Mouse (Mus musculus) CH12.LX (cell line): ENCODE data around the gene Homer3.

Experiments
- CHD1 ChIP-seq: IDR thresholded peaks from 2 replicates; pipeline ENCODE4 v1.6.1; 2012; ENCODE audit warnings: low read depth, low read length, improper control_type of control experiment, inconsistent platforms
- CHD2 ChIP-seq: IDR thresholded peaks from 2 replicates; pipeline ENCODE4 v1.6.1; 2011; ENCODE audit warnings: low read length, improper control_type of control experiment
- CTCF ChIP-seq, 2 experiments: IDR thresholded peaks in 1 of 2; conservative IDR thresholded peaks in 1 of 2; 2 replicates each; pipeline ENCODE4 v1.5.1; 2011 to 2012; ENCODE audit warnings: low read depth in 2 of 2, low read length in 2 of 2, improper control_type of control experiment in 1 of 2, inconsistent platforms in 1 of 2, mild to moderate bottlenecking in 1 of 2, moderate library complexity in 1 of 2
- EP300 ChIP-seq: IDR thresholded peaks from 2 replicates; pipeline ENCODE4 v1.6.1; 2011; ENCODE audit warnings: low read length, improper control_type of control experiment
- ETS1 ChIP-seq: conservative IDR thresholded peaks from 2 replicates; pipeline ENCODE4 v1.6.1; 2012; ENCODE audit warnings: low read depth, mild to moderate bottlenecking, inconsistent platforms, low read length, improper control_type of control experiment, moderate library complexity
- JUN ChIP-seq: IDR thresholded peaks from 2 replicates; pipeline ENCODE4 v1.6.1; 2011; ENCODE audit warnings: low read depth, mild to moderate bottlenecking, low read length, improper control_type of control experiment, moderate library complexity; ENCODE audit not compliant: insufficient read depth
- MAX ChIP-seq: IDR thresholded peaks from 2 replicates; pipeline ENCODE4 v1.6.1; 2011; ENCODE audit warnings: low read length, improper control_type of control experiment
- MXI1 ChIP-seq: IDR thresholded peaks from 2 replicates; pipeline ENCODE4 v1.6.1; 2011; ENCODE audit warnings: mild to moderate bottlenecking, low read depth, low read length, improper control_type of control experiment
- NRF1 ChIP-seq: IDR thresholded peaks from 2 replicates; pipeline ENCODE4 v1.6.1; 2014; ENCODE audit warnings: low read depth, mild to moderate bottlenecking, inconsistent platforms, low read length, improper control_type of control experiment, moderate library complexity
- POLR2A ChIP-seq: IDR thresholded peaks from 2 replicates; pipeline ENCODE4 v1.6.1; 2011; ENCODE audit warnings: low read depth, mild to moderate bottlenecking, improper control_type of control experiment, low read length
- POLR2AphosphoS2 ChIP-seq: IDR thresholded peaks from 2 replicates; pipeline ENCODE4 v1.6.1; 2011; ENCODE audit warnings: low read depth, low read length, improper control_type of control experiment
- SIN3A ChIP-seq: IDR thresholded peaks from 2 replicates; pipeline ENCODE4 v1.6.1; 2012; ENCODE audit warnings: low read length, improper control_type of control experiment, inconsistent platforms
- ZC3H11A ChIP-seq: IDR thresholded peaks from 2 replicates; pipeline ENCODE4 v1.6.1; 2012; ENCODE audit warnings: low read depth, mild to moderate bottlenecking, inconsistent platforms, low read length, improper control_type of control experiment

- no peak for TF ChIP-seq EP300
- TF ChIP-seq ZC3H11A: no peak
- no peak for TF ChIP-seq MXI1
- no peak for TF ChIP-seq POLR2A
- no peak for TF ChIP-seq NRF1
- TF ChIP-seq CHD2: no peak
- no peak for TF ChIP-seq JUN
- TF ChIP-seq CTCF (conservative IDR thresholded peaks at IDR 0.05 in 1 of 2, IDR thresholded peaks at IDR 0.05 in 1 of 2; ENCODE audit: low read depth in 2 of 2, low read length in 2 of 2): no peak
- no peak for TF ChIP-seq ETS1
- TF ChIP-seq MAX: no peak
- TF ChIP-seq SIN3A: no peak
- TF ChIP-seq CHD1: no peak
- no peak for TF ChIP-seq POLR2AphosphoS2
Observed at GRCm38 (mm10) chr8:70329124-70329834, 46.7 kb downstream of the Homer3 start, which contains the start of gene Gdf1.
